Mouse (Mus musculus): ENCODE results near the gene Gm20388.

DNA sequence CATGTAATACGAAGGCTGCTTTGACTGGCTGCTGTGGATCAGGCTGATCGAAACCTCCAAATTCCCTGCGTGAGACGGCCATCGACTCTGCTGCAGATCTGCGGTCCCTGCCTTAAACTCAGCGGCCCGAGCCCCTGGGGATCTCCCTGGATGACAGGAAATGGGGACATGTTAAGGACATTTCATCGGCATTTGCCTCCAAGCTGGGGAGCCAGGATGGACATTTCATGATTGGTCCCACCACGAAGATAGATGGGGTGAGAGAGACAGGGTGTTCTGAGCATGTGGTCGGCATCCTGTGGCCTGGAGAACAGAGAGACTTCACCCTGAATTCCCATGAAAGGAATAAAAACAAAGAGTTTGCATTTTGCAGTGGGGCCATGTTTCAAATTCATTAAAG, 1484.7 kb downstream of the Gm20388 start:
- no peak for TF ChIP-seq CTCF (IDR thresholded peaks at IDR 0.05; ENCODE audit: low read depth)
- TF ChIP-seq EP300 (optimal IDR thresholded peaks at IDR 0.05): no peak
